Mouse (Mus musculus) kidney, adult 8-10 months (tissue): ENCODE results near the gene Trim7.
"Not testable (repeated sequence)": the region's sequence is repeated elsewhere in the genome, so short reads cannot be mapped to it uniquely, and the experiment has no call there.

ENCODE experiments used
- DNase-seq, 2 experiments: peaks; one replicate each; pipeline ENCODE4 v3.0.0; 2022

Trim7 gene

GRCm38 (mm10) chr11:48825979-48826751 lies at the start of gene Trim7, which contains the start of gene Gm12184:
TSS of gene Trim7 (plus strand) at chr11:48826140.
TSS of gene Gm12184 (minus strand) at chr11:48826655.
- DNase-seq = not testable (repeated sequence)

GRCm38 (mm10) chr11:48776664-48777063 lies 49.3 kb upstream of the Trim7 start:
- DNase-seq = no peak

GRCm38 (mm10) chr11:48777303-48777702 lies 48.6 kb upstream of the Trim7 start:
- DNase-seq = no peak

GRCm38 (mm10) chr11:48779450-48779849 lies 46.5 kb upstream of the Trim7 start:
- DNase-seq = peak in 1 of 2 experiments; percentile 36

GRCm38 (mm10) chr11:48782243-48782642 lies 43.7 kb upstream of the Trim7 start:
- no peak for DNase-seq

- DNase-seq = peak in 1 of 2 experiments; percentile 27
Observed at GRCm38 (mm10) chr11:48787455-48788211, 38.3 kb upstream of the Trim7 start.

GRCm38 (mm10) chr11:48788311-48789089 lies 37.4 kb upstream of the Trim7 start:
- DNase-seq = peak; percentile 67 to 90

- no peak for DNase-seq
Observed at GRCm38 (mm10) chr11:48789215-48789614, 36.7 kb upstream of the Trim7 start.

GRCm38 (mm10) chr11:48789973-48790823 lies 35.7 kb upstream of the Trim7 start:
- DNase-seq = peak; percentile 79 to 93

GRCm38 (mm10) chr11:48790946-48791345 lies 35.0 kb upstream of the Trim7 start:
- DNase-seq = peak; percentile 59 to 67

GRCm38 (mm10) chr11:48791894-48792293 lies 34.0 kb upstream of the Trim7 start:
- not testable (repeated sequence) for DNase-seq

GRCm38 (mm10) chr11:48793184-48793583 lies 32.8 kb upstream of the Trim7 start:
- no peak for DNase-seq

GRCm38 (mm10) chr11:48795221-48795620 lies 30.7 kb upstream of the Trim7 start:
- DNase-seq = peak in 1 of 2 experiments; percentile 24

- DNase-seq = no peak
Observed at GRCm38 (mm10) chr11:48796290-48796689, 29.6 kb upstream of the Trim7 start.

GRCm38 (mm10) chr11:48797287-48797686 lies 28.7 kb upstream of the Trim7 start:
- DNase-seq = no peak

GRCm38 (mm10) chr11:48798308-48798707 lies 27.6 kb upstream of the Trim7 start:
- DNase-seq = no peak

- DNase-seq = peak in 1 of 2 experiments; percentile 31
Observed at GRCm38 (mm10) chr11:48798984-48799920, 26.7 kb upstream of the Trim7 start.

- peak; percentile 84 to 90 for DNase-seq
Observed at GRCm38 (mm10) chr11:48799921-48800701, 25.8 kb upstream of the Trim7 start, which contains the start of gene Rack1. TSS of gene Rack1 (plus strand) at chr11:48800332.

- DNase-seq = no peak
Observed at GRCm38 (mm10) chr11:48801831-48802772, 23.8 kb upstream of the Trim7 start.
